Mouse (Mus musculus): ENCODE measurements around the gene 1700003E16Rik. TPM values are rescaled to one million over a fixed set of nuclear protein-coding genes. Genes with fewer than 3 reads are reported as not detected.

The 1700003E16Rik gene
- total and polyA plus RNA-seq, 3 experiments = 0.23 to 0.34 TPM; not detected in 1

GRCm38 (mm10) chr6:83207361-83208049 lies 51.3 kb downstream of the 1700003E16Rik start:
- no peaks in the 10 kb centered on the region for H3K9me3 ChIP-seq (replicated peaks; ENCODE audit: low read length)
- no peak overlapping the region for H3K9ac ChIP-seq (ENCODE audit: insufficient read depth, low read depth)
- no peaks in the 10 kb centered on the region for H3K36me3 ChIP-seq (replicated peaks in 1 of 2; ENCODE audit: control insufficient read depth in 1 of 2, insufficient read depth in 1 of 2, low read length in 1 of 2)
- no peak overlapping the region for H3K27ac ChIP-seq (ENCODE audit: insufficient read depth, low read depth)
- H3K4me3 ChIP-seq (replicated peaks in 1 of 3; ENCODE audit: low read depth in 2 of 3, low read length in 2 of 3, poor library complexity in 1 of 3) = no peak overlapping the region
- TF ChIP-seq ETS1 (conservative IDR thresholded peaks at IDR 0.05; ENCODE audit: low read depth, low read length) (no peak), PAX5 (IDR thresholded peaks at IDR 0.05; ENCODE audit: low read length) (no peak), ZC3H11A (IDR thresholded peaks at IDR 0.05; ENCODE audit: low read depth, low read length) (no peak), JUN (IDR thresholded peaks at IDR 0.05; ENCODE audit: insufficient read depth, low read depth, low read length) (no peak), MYC (IDR thresholded peaks at IDR 0.05; ENCODE audit: low read depth, low read length) (no peak), BHLHE40 (IDR thresholded peaks at IDR 0.05; ENCODE audit: low read depth, low read length) (no peak), MAZ (IDR thresholded peaks at IDR 0.05; ENCODE audit: low read depth, low read length) (no peak), MAX (IDR thresholded peaks at IDR 0.05; ENCODE audit: low read length) (no peak), NRF1 (IDR thresholded peaks at IDR 0.05; ENCODE audit: low read depth, low read length) (no peak), MAFK (IDR thresholded peaks at IDR 0.05; ENCODE audit: insufficient replicate concordance, low read length) (no peak), HCFC1 (IDR thresholded peaks at IDR 0.05; ENCODE audit: low read depth, low read length) (no peak), UBTF (IDR thresholded peaks at IDR 0.05; ENCODE audit: low read depth, low read length) (no peak), USF2 (conservative IDR thresholded peaks at IDR 0.05; ENCODE audit: low read depth, low read length) (no peak), ZKSCAN1 (IDR thresholded peaks at IDR 0.05; ENCODE audit: borderline replicate concordance, low read depth, low read length) (no peak), CTCF (conservative IDR thresholded peaks at IDR 0.05 in 1 of 2, IDR thresholded peaks at IDR 0.05 in 1 of 2; ENCODE audit: low read depth in 2 of 2, low read length in 2 of 2) (no peak), POLR2AphosphoS2 (IDR thresholded peaks at IDR 0.05; ENCODE audit: low read depth, low read length) (no peak), RAD21 (IDR thresholded peaks at IDR 0.05; ENCODE audit: low read depth, low read length) (no peak)
- H3K27me3 ChIP-seq (replicated peaks) = peaks cover 22% of the 10 kb centered on the region
- H3K4me1 ChIP-seq (ENCODE audit: control insufficient read depth in 1 of 2, insufficient read depth in 2 of 2) = peaks cover 0 to 5% of the 10 kb centered on the region in 2 experiments; a peak in 1 of 4 replicates
- in situ Hi-C loops (cut with MboI; ENCODE audit: low pct_ligation_motif_present, low pct_unique_long_range_greater_than_20kb, low sequenced_read_pairs) (loop anchor here (5.0 kb wide), 1 partner anchor 40 kb away; the partner anchor contains the start of gene Dctn1), dilution Hi-C loops (cut with MboI; ENCODE audit: extremely low pct_ligation_motif_present, extremely low pct_unique_long_range_greater_than_20kb, low sequenced_read_pairs) (no loop called here)
- H3K79me2 ChIP-seq (replicated peaks; ENCODE audit: control insufficient read depth, extremely low read depth, insufficient read depth, poor library complexity, severe bottlenecking) = no peaks in the 10 kb centered on the region
- no peak overlapping the region for H3K4me2 ChIP-seq (ENCODE audit: insufficient read depth, low read depth, poor library complexity, severe bottlenecking)
- no peak for DNase-seq (ENCODE audit: extremely low read depth)

GRCm38 (mm10) chr6:83208050-83208400 lies 51.8 kb downstream of the 1700003E16Rik start:
- H3K79me2 ChIP-seq (replicated peaks; ENCODE audit: control insufficient read depth, extremely low read depth, insufficient read depth, poor library complexity, severe bottlenecking) = no peaks in the 10 kb centered on the region
- H3K9me3 ChIP-seq (replicated peaks; ENCODE audit: low read length) = no peaks in the 10 kb centered on the region
- DNase-seq (ENCODE audit: extremely low read depth) = no peak
- no peak overlapping the region for H3K4me3 ChIP-seq (replicated peaks in 1 of 3; ENCODE audit: low read depth in 2 of 3, low read length in 2 of 3, poor library complexity in 1 of 3)
- TF ChIP-seq PAX5 (IDR thresholded peaks at IDR 0.05; ENCODE audit: low read length) (no peak), NRF1 (IDR thresholded peaks at IDR 0.05; ENCODE audit: low read depth, low read length) (no peak), MAFK (IDR thresholded peaks at IDR 0.05; ENCODE audit: insufficient replicate concordance, low read length) (no peak), EP300 (IDR thresholded peaks at IDR 0.05; ENCODE audit: low read length) (no peak), ZKSCAN1 (IDR thresholded peaks at IDR 0.05; ENCODE audit: borderline replicate concordance, low read depth, low read length) (no peak), SIN3A (IDR thresholded peaks at IDR 0.05; ENCODE audit: low read length) (no peak), TCF12 (IDR thresholded peaks at IDR 0.05; ENCODE audit: low read depth, low read length) (no peak), UBTF (IDR thresholded peaks at IDR 0.05; ENCODE audit: low read depth, low read length) (no peak), MXI1 (IDR thresholded peaks at IDR 0.05; ENCODE audit: low read depth, low read length) (no peak), JUND (conservative IDR thresholded peaks at IDR 0.05; ENCODE audit: low read depth, low read length) (no peak), HCFC1 (IDR thresholded peaks at IDR 0.05; ENCODE audit: low read depth, low read length) (no peak), GABPA (IDR thresholded peaks at IDR 0.05; ENCODE audit: insufficient replicate concordance, low read depth, low read length) (no peak), RAD21 (IDR thresholded peaks at IDR 0.05; ENCODE audit: low read depth, low read length) (no peak), ZMIZ1 (IDR thresholded peaks at IDR 0.05; ENCODE audit: low read depth, low read length) (no peak), USF1 (IDR thresholded peaks at IDR 0.05; ENCODE audit: low read depth, low read length) (no peak), POLR2A (IDR thresholded peaks at IDR 0.05; ENCODE audit: low read depth, low read length) (no peak), MEF2A (IDR thresholded peaks at IDR 0.05; ENCODE audit: borderline replicate concordance, low read depth, low read length) (no peak), RCOR1 (conservative IDR thresholded peaks at IDR 0.05; ENCODE audit: low read depth, low read length) (no peak), JUN (IDR thresholded peaks at IDR 0.05; ENCODE audit: insufficient read depth, low read depth, low read length) (no peak)
- no peak overlapping the region for H3K27ac ChIP-seq (ENCODE audit: insufficient read depth, low read depth)
- peaks cover 22% of the 10 kb centered on the region for H3K27me3 ChIP-seq (replicated peaks)
- no peak overlapping the region for H3K9ac ChIP-seq (ENCODE audit: insufficient read depth, low read depth)
- dilution Hi-C loops (cut with MboI; ENCODE audit: extremely low pct_ligation_motif_present, extremely low pct_unique_long_range_greater_than_20kb, low sequenced_read_pairs) (no loop called here), in situ Hi-C loops (cut with MboI; ENCODE audit: low pct_ligation_motif_present, low pct_unique_long_range_greater_than_20kb, low sequenced_read_pairs) (loop anchor here (5.0 kb wide), 1 partner anchor 41 kb away; the partner anchor contains the start of gene Dctn1)
- H3K4me2 ChIP-seq (ENCODE audit: insufficient read depth, low read depth, poor library complexity, severe bottlenecking) = no peak overlapping the region
- H3K4me1 ChIP-seq (ENCODE audit: control insufficient read depth in 1 of 2, insufficient read depth in 2 of 2) = peaks cover 0 to 5% of the 10 kb centered on the region in 2 experiments; a peak in 1 of 4 replicates
- H3K36me3 ChIP-seq (replicated peaks in 1 of 2; ENCODE audit: control insufficient read depth in 1 of 2, insufficient read depth in 1 of 2, low read length in 1 of 2) = no peaks in the 10 kb centered on the region
